Mouse (Mus musculus) liver, embryonic 11.5 days (tissue): Measurements from ENCODE around the gene Ctdnep1. TPM values are rescaled to one million over a fixed set of nuclear protein-coding genes. Genes with fewer than 3 reads are reported as not detected.
"Not testable (repeated sequence)": the region's sequence is repeated elsewhere in the genome, so short reads cannot be mapped to it uniquely, and the experiment has no call there.

Source experiments
- ATAC-seq: fragments of 200-750 bp; cut with Nextera tagmentation; replicated peaks from 2 replicates; pipeline ENCODE4 v1.8.0; 2017; ENCODE audit warnings: moderate number of reproducible peaks, mild to moderate bottlenecking, moderate TSS enrichment, moderate library complexity; ENCODE audit not compliant: low FRiP score
- DNase-seq: peaks from one replicate; pipeline ENCODE4 v3.0.0-alpha.2; 2017; ENCODE audit warnings: low spot score
- H3K27ac ChIP-seq: fragments of 300-500 bp; sonication (generic); 2 replicates; pipeline ENCODE4 v1.5.1; 2014; ENCODE audit warnings: mild to moderate bottlenecking, low read depth, low read length, control low read depth
- H3K27me3 ChIP-seq: fragments of 300-500 bp; sonication (generic); replicated peaks from 2 replicates; pipeline ENCODE4 v1.6.1; 2014; ENCODE audit warnings: low read length, mixed read lengths; ENCODE audit not compliant: control insufficient read depth, insufficient read depth
- H3K36me3 ChIP-seq: fragments of 300-500 bp; sonication (generic); 2 replicates; pipeline ENCODE4 v1.6.1; 2014; ENCODE audit warnings: mild to moderate bottlenecking, low read length, moderate library complexity, mixed read lengths; ENCODE audit not compliant: control insufficient read depth, insufficient read depth
- H3K4me1 ChIP-seq: fragments of 300-500 bp; sonication (generic); replicated peaks from 2 replicates; pipeline ENCODE4 v1.6.1; 2014; ENCODE audit warnings: low read length, mixed read lengths; ENCODE audit not compliant: control insufficient read depth, insufficient read depth
- H3K4me2 ChIP-seq: fragments of 300-500 bp; sonication (generic); 2 replicates; pipeline ENCODE4 v1.6.1; 2014; ENCODE audit warnings: mild to moderate bottlenecking, control low read depth, moderate library complexity
- H3K4me3 ChIP-seq: fragments of 300-500 bp; sonication (generic); 2 replicates; pipeline ENCODE4 v1.5.1; 2014; ENCODE audit warnings: low read depth, low read length, control low read depth
- H3K9ac ChIP-seq: fragments of 300-500 bp; sonication (generic); 2 replicates; pipeline ENCODE4 v1.6.1; 2014; ENCODE audit warnings: low read depth, low read length, control low read depth
- H3K9me3 ChIP-seq: fragments of 300-500 bp; sonication (generic); 2 replicates; pipeline ENCODE4 v1.6.1; 2016; ENCODE audit warnings: low read length, inconsistent platforms, mixed read lengths; ENCODE audit not compliant: control insufficient read depth
- WGBS: fragments of 180-500 bp; shearing (Covaris S2); extraction: QIAGEN DNeasy Blood & Tissue Kit; methylation state at CpG from one replicate; pipeline ENCODE4 v1.1.7; 2014; 5-methylcytosine and 5-hydroxymethylcytosine counted together
- polyA plus RNA-seq: library from polyadenylated mRNA; unstranded; fragments of >200 nt; fragmentation: Nextera tagmentation; extraction: Ambion mirVana; gene quantifications from 2 replicates; pipeline ENCODE4 v1.2.1, GENCODE M21; 2014

Ctdnep1 gene
- polyA plus RNA-seq, 1 experiment from 2014 or later, result 24.0 TPM

GRCm38 (mm10) chr11:70015677-70016076, 34.7 kb downstream of the Ctdnep1 start:
- no peaks in the 10 kb centered on the region for H3K9me3 ChIP-seq
- no peak overlapping the region for H3K27ac ChIP-seq
- WGBS, result 65% methylated on average over 6 of the region's 6 CpGs
- H3K4me2 ChIP-seq, result peak overlapping the region; percentile 85
- ATAC-seq (no peak), DNase-seq (no peak)
- no peak overlapping the region for H3K9ac ChIP-seq
- H3K4me1 ChIP-seq, result peaks cover 42% of the 10 kb centered on the region
- H3K27me3 ChIP-seq, result no peaks in the 10 kb centered on the region
- H3K36me3 ChIP-seq, result peaks cover 26% of the 10 kb centered on the region
- peak overlapping the region; percentile 62 for H3K4me3 ChIP-seq

- H3K4me3 ChIP-seq, H3K4me2 ChIP-seq, H3K9ac ChIP-seq, H3K27me3 ChIP-seq, DNase-seq, H3K9me3 ChIP-seq, H3K27ac ChIP-seq, ATAC-seq: not testable (repeated sequence)
- H3K4me1 ChIP-seq, result peaks cover 42% of the 10 kb centered on the region
- WGBS, result 76% methylated on average over 2 of the region's 2 CpGs
- H3K36me3 ChIP-seq, result peaks cover 21% of the 10 kb centered on the region
These were observed 35.2 kb downstream of the Ctdnep1 start for GRCm38 (mm10) chr11:70016177-70016576.

- ATAC-seq (no peak), DNase-seq (no peak)
- Histone ChIP-seq H3K27ac (peak within 1 kb of the TSS; percentile 19; the same call in 1 of the 2 replicates), H3K9me3 (no peaks in the 10 kb centered on the region), H3K4me1 (peaks cover 42% of the 10 kb centered on the region), H3K36me3 (peaks cover 17% of the 10 kb centered on the region), H3K4me2 (peak within 1 kb of the TSS; percentile 85), H3K27me3 (no peaks in the 10 kb centered on the region), H3K4me3 (peak within 1 kb of the TSS; percentile 67), H3K9ac (peak within 1 kb of the TSS; percentile 71; the same call in 1 of the 2 replicates)
- 63% methylated on average over 3 of the region's 3 CpGs for WGBS
These were observed 35.7 kb downstream of the Ctdnep1 start, which contains the start of gene Dlg4 for GRCm38 (mm10) chr11:70016669-70017068. Gene Dlg4, plus strand, starts transcription at chr11:70016942.

- no peaks in the 10 kb centered on the region for H3K9me3 ChIP-seq
- 51% methylated on average over 7 of the region's 7 CpGs for WGBS
- H3K36me3 ChIP-seq, result peaks cover 11% of the 10 kb centered on the region
- peak overlapping the region; percentile 12; the same call in 1 of the 2 replicates for H3K4me3 ChIP-seq
- peaks cover 46% of the 10 kb centered on the region for H3K4me1 ChIP-seq
- H3K4me2 ChIP-seq, result peak overlapping the region; percentile 81
- H3K27me3 ChIP-seq, result no peaks in the 10 kb centered on the region
- no peak overlapping the region for H3K9ac ChIP-seq
- H3K27ac ChIP-seq, result peak overlapping the region; percentile 19; the same call in 1 of the 2 replicates
- DNase-seq, result no peak
- ATAC-seq, result no peak
These were observed 36.3 kb downstream of the Ctdnep1 start for GRCm38 (mm10) chr11:70017199-70017767.

- ATAC-seq (no peak), DNase-seq (no peak)
- Histone ChIP-seq H3K36me3 (peaks cover 3% of the 10 kb centered on the region; the same call in 1 of the 2 replicates), H3K4me3 (peak overlapping the region; percentile 67), H3K4me1 (peaks cover 48% of the 10 kb centered on the region), H3K27me3 (no peaks in the 10 kb centered on the region), H3K27ac (peak overlapping the region; percentile 73), H3K4me2 (peak overlapping the region; percentile 81), H3K9me3 (no peaks in the 10 kb centered on the region), H3K9ac (peak overlapping the region; percentile 71)
- WGBS, result 2% methylated on average over 23 of the region's 25 CpGs
These were observed 37.4 kb downstream of the Ctdnep1 start for GRCm38 (mm10) chr11:70018131-70018990.

GRCm38 (mm10) chr11:70019495-70020021, 38.6 kb downstream of the Ctdnep1 start:
- Histone ChIP-seq H3K9ac (peak overlapping the region; percentile 38; the same call in 1 of the 2 replicates), H3K9me3 (no peaks in the 10 kb centered on the region), H3K27ac (peak overlapping the region; percentile 74; the same call in 1 of the 2 replicates), H3K4me3 (peak overlapping the region; percentile 67), H3K4me1 (peaks cover 50% of the 10 kb centered on the region), H3K4me2 (peak overlapping the region; percentile 81), H3K27me3 (no peaks in the 10 kb centered on the region; the same call in 1 of the 2 replicates), H3K36me3 (no peaks in the 10 kb centered on the region)
- DNase-seq (no peak), ATAC-seq (no peak)
- 28% methylated on average over 2 of the region's 2 CpGs for WGBS

GRCm38 (mm10) chr11:70020022-70020631, 39.2 kb downstream of the Ctdnep1 start:
- 13% methylated on average over 8 of the region's 8 CpGs for whole genome bisulfite sequencing
- H3K9me3 ChIP-seq, result no peaks in the 10 kb centered on the region
- H3K36me3 ChIP-seq, result no peaks in the 10 kb centered on the region
- H3K27me3 ChIP-seq, result no peaks in the 10 kb centered on the region; the same call in 1 of the 2 replicates
- H3K4me1 ChIP-seq, result peaks cover 47% of the 10 kb centered on the region
- peak overlapping the region; percentile 30; the same call in 1 of the 2 replicates for H3K9ac ChIP-seq
- peak overlapping the region; percentile 67 for H3K4me3 ChIP-seq
- ATAC-seq, result no peak
- no peak for DNase-seq
- H3K27ac ChIP-seq, result peak overlapping the region; percentile 74
- peak overlapping the region; percentile 81 for H3K4me2 ChIP-seq

GRCm38 (mm10) chr11:70020731-70021263, 39.8 kb downstream of the Ctdnep1 start:
- H3K36me3 ChIP-seq, result no peaks in the 10 kb centered on the region
- peak; percentile 85 for ATAC-seq
- DNase-seq, result no peak
- peak overlapping the region; percentile 81 for H3K4me2 ChIP-seq
- no peaks in the 10 kb centered on the region for H3K9me3 ChIP-seq
- H3K4me1 ChIP-seq, result peaks cover 47% of the 10 kb centered on the region
- peak overlapping the region; percentile 46 for H3K9ac ChIP-seq
- peak overlapping the region; percentile 67 for H3K27ac ChIP-seq
- peak overlapping the region; percentile 66 for H3K4me3 ChIP-seq
- WGBS, result under 1% methylated on average over 8 of the region's 8 CpGs
- H3K27me3 ChIP-seq, result no peaks in the 10 kb centered on the region; the same call in 1 of the 2 replicates
